Comparison of ENCODE assay signal across 15 mouse cellular contexts in the genomic region with DNA sequence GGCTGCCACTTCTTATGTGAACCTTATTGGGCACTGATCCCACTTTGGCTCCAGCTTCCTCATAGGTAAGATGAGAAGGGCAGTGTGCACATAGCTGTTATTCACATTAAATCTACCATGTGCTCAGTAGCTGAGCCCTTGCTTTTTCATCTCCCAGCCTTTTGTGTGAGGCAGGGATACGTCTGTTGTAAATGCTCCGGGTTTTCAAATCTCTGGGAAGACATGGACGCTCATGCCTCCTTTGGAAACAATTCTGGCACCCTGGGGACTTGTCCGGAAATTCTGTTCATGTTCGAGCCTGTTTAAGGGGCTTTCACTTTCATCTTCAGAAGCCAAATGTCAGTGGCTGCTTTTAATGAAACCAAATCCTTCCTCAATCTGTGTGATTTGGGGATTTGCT.
DNase-seq lines count a peak whose midpoint lies in the region; ATAC-seq and TF ChIP-seq lines count a peak whose summit lies in the region.
"Had no signal": no experiment of that assay in that cellular context is flagged by ENCODE, and none has a peak within 500 bp of the region (broad histone marks: within the 10 kb centered on the region; RNA-seq: fewer than 3 reads in every experiment).

No protein-coding gene starts in this region.

- no peak for TF ChIP-seq CTCF in brain, embryonic 14.5 days (IDR thresholded peaks at IDR 0.05; ENCODE audit: borderline replicate concordance, extremely low read depth, insufficient read depth, insufficient read length)

- H3K27me3 ChIP-seq in hindbrain, embryonic 10.5 days (ENCODE audit: insufficient read depth, poor library complexity, severe bottlenecking) = no peaks in the 10 kb centered on the region
- H3K27me3 ChIP-seq in hindbrain, embryonic 14.5 days (ENCODE audit: control insufficient read depth, insufficient read depth, low read length) = no peaks in the 10 kb centered on the region
- no peaks in the 10 kb centered on the region for H3K27me3 ChIP-seq in embryonic facial prominence, embryonic 12.5 days
- H3K27me3 ChIP-seq in limb, embryonic 14.5 days (ENCODE audit: control insufficient read depth, insufficient read depth, low read length) = no peaks in the 10 kb centered on the region
- H3K27me3 ChIP-seq: hindbrain, embryonic 12.5 days; stomach, embryonic 15.5 days had no signal

- no peak for TF ChIP-seq POLR2A in brain, embryonic 14.5 days (IDR thresholded peaks at IDR 0.05; ENCODE audit: borderline replicate concordance, extremely low read depth, insufficient read depth, insufficient read length, poor library complexity, severe bottlenecking)
- no peak for TF ChIP-seq POLR2A in limb, embryonic 14.5 days (IDR thresholded peaks at IDR 0.05; ENCODE audit: borderline replicate concordance, extremely low read depth, insufficient read depth, insufficient read length)

- no peak for ATAC-seq in hindbrain, embryonic 14.5 days (ENCODE audit: low FRiP score)
- ATAC-seq in embryonic facial prominence, embryonic 12.5 days (ENCODE audit: insufficient number of reproducible peaks, insufficient read depth, low FRiP score, low TSS enrichment) = peak; percentile 82; the same call in 1 of the 2 replicates
- ATAC-seq in limb, embryonic 14.5 days (ENCODE audit: low FRiP score, low read depth) = no peak
- ATAC-seq: lung, postnatal 0 days had no signal

- no peak overlapping the region for H3K27ac ChIP-seq in hindbrain, embryonic 10.5 days
- no peak overlapping the region for H3K27ac ChIP-seq in hindbrain, embryonic 14.5 days
- H3K27ac ChIP-seq in embryonic facial prominence, embryonic 12.5 days = peak overlapping the region; percentile 54; the same call in 1 of the 2 replicates
- H3K27ac ChIP-seq in limb, embryonic 14.5 days (replicated peaks; ENCODE audit: low read depth, low read length) = no peak overlapping the region; the same call in 1 of the 2 replicates
- H3K27ac ChIP-seq: hindbrain, embryonic 12.5 days; stomach, embryonic 15.5 days had no signal

- no peak overlapping the region for H3K9ac ChIP-seq in hindbrain, embryonic 14.5 days
- H3K9ac ChIP-seq in embryonic facial prominence, embryonic 12.5 days = no peak overlapping the region
- H3K9ac ChIP-seq in limb, embryonic 14.5 days (ENCODE audit: low read depth, low read length, severe bottlenecking) = 0 out of 2 replicates have a peak overlapping the region, but pooled peaks have one; percentile 12
- H3K9ac ChIP-seq: hindbrain, embryonic 12.5 days; stomach, embryonic 15.5 days had no signal

- WGBS in hindbrain, embryonic 10.5 days = 54% methylated on average over 5 of the region's 5 CpGs
- 44% methylated on average over 5 of the region's 5 CpGs for WGBS in hindbrain, embryonic 14.5 days
- WGBS in embryonic facial prominence, embryonic 12.5 days = 15% methylated on average over 5 of the region's 5 CpGs
- WGBS in limb, embryonic 14.5 days = 15% methylated on average over 5 of the region's 5 CpGs

- H3K4me2 ChIP-seq in hindbrain, embryonic 14.5 days (replicated peaks) = no peak overlapping the region
- no peak overlapping the region for H3K4me2 ChIP-seq in embryonic facial prominence, embryonic 12.5 days (replicated peaks)
- H3K4me2 ChIP-seq in limb, embryonic 14.5 days (replicated peaks; ENCODE audit: low read depth, low read length, severe bottlenecking) = 0 out of 2 replicates have a peak overlapping the region, but pooled peaks have one; percentile 3
- H3K4me2 ChIP-seq: heart, embryonic 11.5 days; hindbrain, embryonic 12.5 days; liver, embryonic 11.5 days; stomach, embryonic 15.5 days had no signal

- DNase-seq in hindbrain, embryonic 10.5 days (ENCODE audit: low spot score) = peak; percentile 35
- DNase-seq in hindbrain, embryonic 14.5 days (ENCODE audit: low spot score) = no peak
- DNase-seq in brain, embryonic 14.5 days (ENCODE audit: low read depth) = peak; percentile 47
- peak; percentile 48 for DNase-seq in limb, embryonic 14.5 days (ENCODE audit: low spot score)
- no peak for DNase-seq in adrenal gland, adult 18-20 months (ENCODE audit: low spot score in 2 of 2)
- DNase-seq in retina, embryonic 14.5 days (ENCODE audit: low spot score) = no peak
- DNase-seq: cerebellum, postnatal 25 days; kidney, adult 11 months; right cerebral cortex, postnatal 25 days had no signal

- no peaks in the 10 kb centered on the region for H3K4me1 ChIP-seq in hindbrain, embryonic 10.5 days (replicated peaks)
- no peaks in the 10 kb centered on the region for H3K4me1 ChIP-seq in hindbrain, embryonic 14.5 days (replicated peaks; ENCODE audit: control insufficient read depth, insufficient read depth, low read length)
- H3K4me1 ChIP-seq in embryonic facial prominence, embryonic 12.5 days = peaks cover 12% of the 10 kb centered on the region; the same call in 1 of the 2 replicates
- H3K4me1 ChIP-seq in limb, embryonic 14.5 days (ENCODE audit: control insufficient read depth, insufficient read depth, low read length) = 0 out of 2 replicates have a peak, but pooled peaks cover 11% of the 10 kb centered on the region
- H3K4me1 ChIP-seq: hindbrain, embryonic 12.5 days; stomach, embryonic 15.5 days had no signal

- H3K9me3 ChIP-seq in hindbrain, embryonic 10.5 days = 0 out of 2 replicates have a peak, but pooled peaks cover 2% of the 10 kb centered on the region
- no peaks in the 10 kb centered on the region for H3K9me3 ChIP-seq in hindbrain, embryonic 14.5 days (ENCODE audit: control insufficient read depth, low read length)
- no peaks in the 10 kb centered on the region for H3K9me3 ChIP-seq in embryonic facial prominence, embryonic 12.5 days
- no peaks in the 10 kb centered on the region for H3K9me3 ChIP-seq in limb, embryonic 14.5 days (ENCODE audit: control insufficient read depth, low read length)
- H3K9me3 ChIP-seq: hindbrain, embryonic 12.5 days; stomach, embryonic 15.5 days had no signal

- H3K4me3 ChIP-seq in hindbrain, embryonic 10.5 days = no peak overlapping the region
- no peak overlapping the region for H3K4me3 ChIP-seq in hindbrain, embryonic 14.5 days (replicated peaks; ENCODE audit: low read length)
- no peak overlapping the region for H3K4me3 ChIP-seq in embryonic facial prominence, embryonic 12.5 days
- no peak overlapping the region for H3K4me3 ChIP-seq in limb, embryonic 14.5 days (replicated peaks; ENCODE audit: low read length)
- H3K4me3 ChIP-seq: hindbrain, embryonic 12.5 days; stomach, embryonic 15.5 days had no signal

- H3K36me3 ChIP-seq in hindbrain, embryonic 10.5 days = no peaks in the 10 kb centered on the region
- no peaks in the 10 kb centered on the region for H3K36me3 ChIP-seq in hindbrain, embryonic 14.5 days (replicated peaks; ENCODE audit: control insufficient read depth, insufficient read depth)
- no peaks in the 10 kb centered on the region for H3K36me3 ChIP-seq in embryonic facial prominence, embryonic 12.5 days
- no peaks in the 10 kb centered on the region for H3K36me3 ChIP-seq in limb, embryonic 14.5 days (ENCODE audit: control insufficient read depth, insufficient read depth, low read length)
- H3K36me3 ChIP-seq: hindbrain, embryonic 12.5 days; stomach, embryonic 15.5 days had no signal

Comparison
In these comparisons a context has a peak if more than half of its experiments do, and no peak if none do; other contexts are left out.
1. DNase-seq: peak in hindbrain, embryonic 10.5 days (single experiment), brain, embryonic 14.5 days (single experiment) and limb, embryonic 14.5 days (single experiment); none in hindbrain, embryonic 14.5 days (single experiment), adrenal gland, adult 18-20 months (0 of 2) and retina, embryonic 14.5 days (single experiment).